Mouse (Mus musculus) gastrocnemius, postnatal 36 days (tissue): ENCODE measurements at regions not wholly inside any gene's neighbourhood (a gene's known extent, or its start where the extent isn't known, plus 50 kb on each side); places are given as distances from the start of the nearest gene placed in this dataset.

Experiments
- DNase-seq, 2 experiments: peaks; one replicate each; pipeline ENCODE4 v3.0.0; 2022
- intact Hi-C: fragments of 180-260 bp; cut with DNase I; formaldehyde crosslinking; loops from one replicate; pipeline ENCODE4 v1.15.1; 2025

GRCm38 (mm10) chr9:30283080-30283770 is 143.7 kb upstream of the Snx19 start:
- no peak for DNase-seq
- intact Hi-C loops = no loop called here

GRCm38 (mm10) chr9:30283771-30284148 is 143.1 kb upstream of the Snx19 start:
- intact Hi-C loops = no loop called here
- no peak for DNase-seq

GRCm38 (mm10) chr9:30284562-30285323 is 142.2 kb upstream of the Snx19 start:
- intact Hi-C loops = no loop called here
- no peak for DNase-seq

- intact Hi-C loops = no loop called here
Measured at GRCm38 (mm10) chr9:30285324-30285599, 141.6 kb upstream of the Snx19 start.

GRCm38 (mm10) chr9:30299844-30300243 is 127.1 kb upstream of the Snx19 start:
- DNase-seq = no peak
- intact Hi-C loops = no loop called here

More at GRCm38 (mm10) chr9:30285324-30285599, 141.6 kb upstream of the Snx19 start:
- DNase-seq = no peak

GRCm38 (mm10) chr9:30308281-30308680 is 118.6 kb upstream of the Snx19 start:
- intact Hi-C loops = no loop called here
- no peak for DNase-seq

- intact Hi-C loops = no loop called here
- no peak for DNase-seq
Measured at GRCm38 (mm10) chr9:30313360-30313759, 113.5 kb upstream of the Snx19 start.

GRCm38 (mm10) chr9:30314355-30315171 is 112.3 kb upstream of the Snx19 start:
- no peak for DNase-seq
- intact Hi-C loops = no loop called here

GRCm38 (mm10) chr9:30315172-30315644 is 111.7 kb upstream of the Snx19 start:
- no peak for DNase-seq
- intact Hi-C loops = no loop called here

GRCm38 (mm10) chr9:30344866-30345265 is 82.0 kb upstream of the Snx19 start:
- no peak for DNase-seq
- intact Hi-C loops = no loop called here

- intact Hi-C loops = no loop called here
- DNase-seq = no peak
Measured at GRCm38 (mm10) chr9:30353965-30354364, 72.9 kb upstream of the Snx19 start.

- DNase-seq = no peak
- intact Hi-C loops = no loop called here
Measured at GRCm38 (mm10) chr9:30355642-30356041, 71.3 kb upstream of the Snx19 start.

- no peak for DNase-seq
- intact Hi-C loops = no loop called here
Measured at GRCm38 (mm10) chr9:30369554-30370440, 57.1 kb upstream of the Snx19 start.

- intact Hi-C loops = no loop called here
- DNase-seq = no peak
Measured at GRCm38 (mm10) chr9:30370789-30371188, 56.1 kb upstream of the Snx19 start.

GRCm38 (mm10) chr9:30376908-30377307 is 50.0 kb upstream of the Snx19 start:
- DNase-seq = no peak
- intact Hi-C loops = no loop called here
